Mouse (Mus musculus) lung, adult 2 months (tissue): ENCODE results near the gene Tspan32. TPM values are rescaled to one million over a fixed set of nuclear protein-coding genes. Genes with fewer than 3 reads are reported as not detected.

Experiments used
- DNase-seq: peaks from one replicate; pipeline ENCODE4 v3.0.0; 2022
- H3K4me1 ChIP-seq: fragments of 200-500 bp; 2 replicates; pipeline ENCODE4 v1.6.1; 2011; ENCODE audit warnings: low read length; ENCODE audit not compliant: control insufficient read depth, insufficient read depth
- H3K4me3 ChIP-seq: fragments of 200-500 bp; replicated peaks from 2 replicates; pipeline ENCODE3; 2011; ENCODE audit warnings: low read depth, mild to moderate bottlenecking, control low read depth, low read length; ENCODE audit errors: extremely low read depth
- CTCF ChIP-seq: fragments of 200-500 bp; IDR thresholded peaks from 2 replicates; pipeline ENCODE4 v1.5.1; 2011; ENCODE audit warnings: mild to moderate bottlenecking, low read length, control low read depth; ENCODE audit not compliant: insufficient read depth
- POLR2A ChIP-seq: fragments of 200-500 bp; IDR thresholded peaks from 2 replicates; pipeline ENCODE4 v1.6.1; 2011; ENCODE audit warnings: low read depth, mild to moderate bottlenecking, control low read depth, low read length, borderline replicate concordance; ENCODE audit errors: extremely low read depth
- WGBS: fragments of 180-500 bp; shearing (Covaris S2); methylation state at CpG from one replicate; pipeline ENCODE4 v1.1.7; 2018; 5-methylcytosine and 5-hydroxymethylcytosine counted together
- polyA plus RNA-seq: library from polyadenylated mRNA; depleted of rRNA; stranded (reverse); fragments of >200 nt; gene quantifications from 2 replicates; pipeline ENCODE4 v1.2.3, GENCODE M21; 2012; rRNA removed

Gene Tspan32
- polyA plus RNA-seq, result 7.7 and 11.5 TPM in 2 replicates

- 64% methylated on average over 4 of the region's 4 CpGs for WGBS
- no peak for DNase-seq
- Histone ChIP-seq H3K4me1 (peaks cover 20% of the 10 kb centered on the region), H3K4me3 (peak within 1 kb of the TSS; percentile 34)
- TF ChIP-seq CTCF (no peak), POLR2A (no peak)
Observed at GRCm38 (mm10) chr7:143004727-143005343, at the start of gene Tspan32. Gene Tspan32, plus strand, starts transcription at chr7:143005046.

GRCm38 (mm10) chr7:142956018-142956417 lies 48.8 kb upstream of the Tspan32 start:
- TF ChIP-seq CTCF (no peak), POLR2A (no peak)
- H3K4me1 ChIP-seq, result no peaks in the 10 kb centered on the region
- WGBS, result 64% methylated on average over 2 of the region's 2 CpGs
- DNase-seq, result no peak
- H3K4me3 ChIP-seq, result no peak overlapping the region

- no peak overlapping the region for H3K4me3 ChIP-seq
- H3K4me1 ChIP-seq, result no peaks in the 10 kb centered on the region
- TF ChIP-seq CTCF (no peak), POLR2A (no peak)
- 84% methylated on average over 1 of the region's 1 CpGs for WGBS
- DNase-seq, result no peak
Observed at GRCm38 (mm10) chr7:142958817-142959216, 46.0 kb upstream of the Tspan32 start.

GRCm38 (mm10) chr7:142959752-142960151 lies 45.1 kb upstream of the Tspan32 start:
- no peak for DNase-seq
- Histone ChIP-seq H3K4me1 (no peaks in the 10 kb centered on the region), H3K4me3 (no peak overlapping the region)
- WGBS, result 76% methylated on average over 4 of the region's 4 CpGs
- TF ChIP-seq CTCF (no peak), POLR2A (no peak)

- no peak for TF ChIP-seq POLR2A
- no peak for TF ChIP-seq CTCF
- H3K4me1 ChIP-seq, result peaks cover 6% of the 10 kb centered on the region
- peak overlapping the region; percentile 29 for H3K4me3 ChIP-seq
- 1% methylated on average over 36 of the region's 36 CpGs for WGBS
- peak; percentile 45 for DNase-seq
Observed at GRCm38 (mm10) chr7:142967414-142967883, 37.4 kb upstream of the Tspan32 start.

GRCm38 (mm10) chr7:142967884-142968808 lies 36.7 kb upstream of the Tspan32 start:
- H3K4me3 ChIP-seq, result peak overlapping the region; percentile 29
- TF ChIP-seq POLR2A, result no peak
- TF ChIP-seq CTCF, result no peak
- no peak for DNase-seq
- H3K4me1 ChIP-seq, result peaks cover 6% of the 10 kb centered on the region
- under 1% methylated on average over 90 of the region's 90 CpGs for WGBS

- peaks cover 6% of the 10 kb centered on the region for H3K4me1 ChIP-seq
- H3K4me3 ChIP-seq, result peak within 1 kb of the TSS; percentile 9
- TF ChIP-seq CTCF, result no peak
- TF ChIP-seq POLR2A, result no peak
- WGBS, result 2% methylated on average over 46 of the region's 51 CpGs
- DNase-seq, result peak; percentile 9
Observed at GRCm38 (mm10) chr7:142968809-142969511, 35.9 kb upstream of the Tspan32 start, which contains the start of gene Ascl2. Gene Ascl2, minus strand, starts transcription at chr7:142969264.

GRCm38 (mm10) chr7:142981908-142982307 lies 22.9 kb upstream of the Tspan32 start:
- Histone ChIP-seq H3K4me1 (no peaks in the 10 kb centered on the region), H3K4me3 (no peak overlapping the region)
- no peak for TF ChIP-seq CTCF
- TF ChIP-seq POLR2A, result no peak
- 51% methylated on average over 4 of the region's 4 CpGs for WGBS
- no peak for DNase-seq

- no peak for DNase-seq
- H3K4me1 ChIP-seq, result no peaks in the 10 kb centered on the region
- no peak for TF ChIP-seq POLR2A
- no peak for TF ChIP-seq CTCF
- WGBS, result 91% methylated on average over 4 of the region's 4 CpGs
- H3K4me3 ChIP-seq, result no peak overlapping the region
Observed at GRCm38 (mm10) chr7:142985146-142985545, 19.7 kb upstream of the Tspan32 start.
